Mouse (Mus musculus) midbrain, postnatal 0 days (tissue): ENCODE measurements around the gene Cdh23. TPM values are rescaled to one million over a fixed set of nuclear protein-coding genes. Genes with fewer than 3 reads are reported as not detected.

Source experiments
- ATAC-seq: fragments of 200-750 bp; cut with Nextera tagmentation; 2 replicates; pipeline ENCODE4 v1.8.0; 2017; ENCODE audit warnings: moderate number of reproducible peaks, mild to moderate bottlenecking, moderate TSS enrichment, moderate library complexity; ENCODE audit not compliant: low FRiP score
- DNase-seq: peaks from one replicate; pipeline ENCODE4 v3.0.0-alpha.2; 2015; ENCODE audit warnings: low spot score
- H3K27ac ChIP-seq: fragments of 300-500 bp; sonication (generic); 2 replicates; pipeline ENCODE4 v1.5.1; 2014; ENCODE audit warnings: low read depth, mild to moderate bottlenecking, low read length, mixed read lengths
- H3K27me3 ChIP-seq: fragments of 300-500 bp; sonication (generic); 2 replicates; pipeline ENCODE4 v1.6.1; 2014; ENCODE audit warnings: low read length, control low read depth, mixed read lengths; ENCODE audit not compliant: insufficient read depth
- H3K36me3 ChIP-seq: fragments of 300-500 bp; sonication (generic); 2 replicates; pipeline ENCODE4 v1.6.1; 2014; ENCODE audit warnings: low read length, control low read depth, mixed read lengths; ENCODE audit not compliant: insufficient read depth
- H3K4me1 ChIP-seq: fragments of 300-500 bp; sonication (generic); 2 replicates; pipeline ENCODE4 v1.6.1; 2014; ENCODE audit warnings: mild to moderate bottlenecking, control low read depth, antibody characterized with exemption, low read length, mixed read lengths; ENCODE audit not compliant: insufficient read depth
- H3K4me2 ChIP-seq: fragments of 300-500 bp; sonication (generic); 2 replicates; pipeline ENCODE4 v1.6.1; 2014; ENCODE audit warnings: low read depth, mild to moderate bottlenecking, low read length, mixed read lengths; ENCODE audit not compliant: poor library complexity, severe bottlenecking
- H3K4me3 ChIP-seq: fragments of 300-500 bp; sonication (generic); 2 replicates; pipeline ENCODE4 v1.5.1; 2014; ENCODE audit warnings: low read depth, mild to moderate bottlenecking, low read length, moderate library complexity
- H3K9ac ChIP-seq: fragments of 300-500 bp; sonication (generic); replicated peaks from 2 replicates; pipeline ENCODE4 v1.6.1; 2014; ENCODE audit warnings: mild to moderate bottlenecking, low read length, moderate library complexity, mixed read lengths; ENCODE audit not compliant: poor library complexity, severe bottlenecking
- H3K9me3 ChIP-seq: fragments of 300-500 bp; sonication (generic); 2 replicates; pipeline ENCODE4 v1.6.1; 2016; ENCODE audit warnings: low read length, control low read depth
- CTCF ChIP-seq: IDR thresholded peaks from 2 replicates; pipeline ENCODE4 v1.5.1; 2016; ENCODE audit warnings: antibody characterized with exemption, mild to moderate bottlenecking
- whole genome bisulfite sequencing: fragments of 180-500 bp; shearing (Covaris S2); extraction: QIAGEN DNeasy Blood & Tissue Kit; methylation state at CpG from one replicate; pipeline ENCODE4 v1.1.7; 2014; 5-methylcytosine and 5-hydroxymethylcytosine counted together
- polyA plus RNA-seq: library from polyadenylated mRNA; unstranded; fragments of >200 nt; fragmentation: Nextera tagmentation; extraction: Ambion mirVana; gene quantifications from 2 replicates; pipeline ENCODE4 v1.2.1, GENCODE M21; 2015
- total RNA-seq: library from RNA; depleted of rRNA; stranded (reverse); fragments of >200 nt; gene quantifications from 2 replicates; pipeline ENCODE4 v1.2.3, GENCODE M21; 2014

Gene Cdh23
- total and polyA plus RNA-seq, 2 experiments from 2014 or later = 4.8 to 20.8 TPM

- H3K9me3 ChIP-seq = no peaks in the 10 kb centered on the region
- H3K36me3 ChIP-seq = no peaks in the 10 kb centered on the region
- H3K9ac ChIP-seq = no peak overlapping the region
- no peak overlapping the region for H3K27ac ChIP-seq
- ATAC-seq (no peak), DNase-seq (no peak)
- WGBS = 53% methylated on average over 9 of the region's 9 CpGs
- H3K4me1 ChIP-seq = peaks cover 5% of the 10 kb centered on the region; the same call in 1 of the 2 replicates
- peak overlapping the region; percentile 9; the same call in 1 of the 2 replicates for H3K4me2 ChIP-seq
- TF ChIP-seq CTCF = no peak
- no peak overlapping the region for H3K4me3 ChIP-seq
- peaks cover 20% of the 10 kb centered on the region; the same call in 1 of the 2 replicates for H3K27me3 ChIP-seq
Observed at GRCm38 (mm10) chr10:60347768-60348610, 348.3 kb downstream of the Cdh23 start.

GRCm38 (mm10) chr10:60346701-60347405 lies 349.4 kb downstream of the Cdh23 start, which contains the start of gene Vsir:
TSS of gene Vsir (plus strand) at chr10:60346851.
- Histone ChIP-seq H3K9me3 (no peaks in the 10 kb centered on the region), H3K9ac (no peak within 1 kb of the TSS), H3K27me3 (peaks cover 20% of the 10 kb centered on the region; the same call in 1 of the 2 replicates), H3K27ac (no peak within 1 kb of the TSS), H3K4me3 (peak within 1 kb of the TSS; percentile 25), H3K4me1 (peaks cover 5% of the 10 kb centered on the region; the same call in 1 of the 2 replicates), H3K4me2 (peak within 1 kb of the TSS; percentile 36), H3K36me3 (no peaks in the 10 kb centered on the region)
- DNase-seq = peak; percentile 58
- peak; percentile 65 for TF ChIP-seq CTCF
- ATAC-seq = peak; percentile 38; the same call in 1 of the 2 replicates
- WGBS = 2% methylated on average over 36 of the region's 37 CpGs

- no peak for TF ChIP-seq CTCF
- 87% methylated on average over 4 of the region's 4 CpGs for WGBS
Observed at GRCm38 (mm10) chr10:60346056-60346455, 350.2 kb downstream of the Cdh23 start.

GRCm38 (mm10) chr10:60344111-60344510 lies 352.2 kb downstream of the Cdh23 start:
- 77% methylated on average over 3 of the region's 3 CpGs for whole genome bisulfite sequencing

More at GRCm38 (mm10) chr10:60346056-60346455, 350.2 kb downstream of the Cdh23 start:
- H3K27me3 ChIP-seq = peaks cover 20% of the 10 kb centered on the region; the same call in 1 of the 2 replicates
- no peaks in the 10 kb centered on the region for H3K36me3 ChIP-seq
- ATAC-seq (no peak), DNase-seq (no peak)
- no peak overlapping the region for H3K9ac ChIP-seq
- no peak overlapping the region for H3K27ac ChIP-seq
- H3K9me3 ChIP-seq = no peaks in the 10 kb centered on the region
- no peak overlapping the region for H3K4me3 ChIP-seq
- H3K4me1 ChIP-seq = 0 out of 2 replicates have a peak, but pooled peaks cover under 1% of the 10 kb centered on the region
- H3K4me2 ChIP-seq = no peak overlapping the region

GRCm38 (mm10) chr10:60341528-60341927 lies 354.8 kb downstream of the Cdh23 start:
- no peak overlapping the region for H3K27ac ChIP-seq
- H3K27me3 ChIP-seq = peaks cover 8% of the 10 kb centered on the region; the same call in 1 of the 2 replicates
- no peak overlapping the region for H3K4me2 ChIP-seq
- no peak overlapping the region for H3K9ac ChIP-seq
- ATAC-seq (no peak), DNase-seq (no peak)
- no peak overlapping the region for H3K4me3 ChIP-seq
- TF ChIP-seq CTCF = no peak
- no peaks in the 10 kb centered on the region for H3K4me1 ChIP-seq
- 82% methylated on average over 9 of the region's 9 CpGs for WGBS
- H3K9me3 ChIP-seq = no peaks in the 10 kb centered on the region
- H3K36me3 ChIP-seq = no peaks in the 10 kb centered on the region

More at GRCm38 (mm10) chr10:60344111-60344510, 352.2 kb downstream of the Cdh23 start:
- Histone ChIP-seq H3K36me3 (no peaks in the 10 kb centered on the region), H3K4me3 (no peak overlapping the region), H3K27ac (no peak overlapping the region), H3K4me2 (no peak overlapping the region), H3K4me1 (no peaks in the 10 kb centered on the region), H3K9me3 (no peaks in the 10 kb centered on the region), H3K9ac (no peak overlapping the region), H3K27me3 (peaks cover 20% of the 10 kb centered on the region; the same call in 1 of the 2 replicates)
- TF ChIP-seq CTCF = no peak
- ATAC-seq (no peak), DNase-seq (no peak)
